Mouse (Mus musculus) lung, postnatal 0 days (tissue): ENCODE measurements around the gene Uck2.

Experiments used
- CTCF ChIP-seq: IDR thresholded peaks from 2 replicates; pipeline ENCODE4 v1.5.1; 2016; ENCODE audit warnings: antibody characterized with exemption, mild to moderate bottlenecking
- EP300 ChIP-seq: IDR thresholded peaks from 2 replicates; pipeline ENCODE4 v1.6.1; 2016; ENCODE audit warnings: antibody characterized with exemption, mild to moderate bottlenecking, control low read depth

GRCm38 (mm10) chr1:167232918-167233317 is 52.2 kb downstream of the Uck2 start:
- TF ChIP-seq CTCF: no peak
- no peak for TF ChIP-seq EP300
